Mouse (Mus musculus) lung, postnatal 0 days (tissue): ENCODE measurements around the gene Ddx6. TPM values are rescaled to one million over a fixed set of nuclear protein-coding genes. Genes with fewer than 3 reads are reported as not detected.
"Not testable (repeated sequence)": the region's sequence is repeated elsewhere in the genome, so short reads cannot be mapped to it uniquely, and the experiment has no call there.

Experiments used
- ATAC-seq: fragments of 200-750 bp; cut with Nextera tagmentation; 2 replicates; pipeline ENCODE4 v1.8.0; 2017; ENCODE audit warnings: moderate library complexity
- DNase-seq: peaks from one replicate; pipeline ENCODE4 v3.0.0-alpha.2; 2016; ENCODE audit warnings: low spot score
- H3K27ac ChIP-seq: fragments of 300-500 bp; sonication (generic); 2 replicates; pipeline ENCODE4 v1.5.1; 2014; ENCODE audit warnings: antibody characterized with exemption, mild to moderate bottlenecking, low read length, mixed read lengths
- H3K27me3 ChIP-seq: fragments of 300-500 bp; sonication (generic); replicated peaks from 2 replicates; pipeline ENCODE4 v1.6.1; 2014; ENCODE audit warnings: low read length, mixed read lengths; ENCODE audit not compliant: insufficient read depth
- H3K36me3 ChIP-seq: fragments of 300-500 bp; sonication (generic); 2 replicates; pipeline ENCODE4 v1.6.1; 2014; ENCODE audit warnings: low read length, mixed read lengths; ENCODE audit not compliant: insufficient read depth
- H3K4me1 ChIP-seq: fragments of 300-500 bp; sonication (generic); 2 replicates; pipeline ENCODE4 v1.6.1; 2014; ENCODE audit warnings: antibody characterized with exemption, low read depth, low read length, mixed read lengths; ENCODE audit not compliant: insufficient read depth
- H3K4me2 ChIP-seq: fragments of 300-500 bp; sonication (generic); replicated peaks from 2 replicates; pipeline ENCODE4 v1.6.1; 2014; ENCODE audit warnings: low read depth, mild to moderate bottlenecking, low read length, moderate library complexity, mixed read lengths
- H3K4me3 ChIP-seq: fragments of 300-500 bp; sonication (generic); 2 replicates; pipeline ENCODE4 v1.5.1; 2014; ENCODE audit warnings: low read depth, low read length
- H3K9ac ChIP-seq: fragments of 300-500 bp; sonication (generic); replicated peaks from 2 replicates; pipeline ENCODE4 v1.6.1; 2014; ENCODE audit warnings: low read depth, mild to moderate bottlenecking
- H3K9me3 ChIP-seq: fragments of 300-500 bp; sonication (generic); 2 replicates; pipeline ENCODE4 v1.6.1; 2016; ENCODE audit warnings: low read length, mixed read lengths
- CTCF ChIP-seq: IDR thresholded peaks from 2 replicates; pipeline ENCODE4 v1.5.1; 2016; ENCODE audit warnings: antibody characterized with exemption, mild to moderate bottlenecking
- EP300 ChIP-seq: IDR thresholded peaks from 2 replicates; pipeline ENCODE4 v1.6.1; 2016; ENCODE audit warnings: antibody characterized with exemption, mild to moderate bottlenecking, control low read depth
- WGBS: fragments of 180-500 bp; shearing (Covaris S2); extraction: QIAGEN DNeasy Blood & Tissue Kit; methylation state at CpG from one replicate; pipeline ENCODE4 v1.1.7; 2014; 5-methylcytosine and 5-hydroxymethylcytosine counted together
- polyA plus RNA-seq: library from polyadenylated mRNA; unstranded; fragments of >200 nt; fragmentation: Nextera tagmentation; extraction: Ambion mirVana; gene quantifications from 2 replicates; pipeline ENCODE4 v1.2.1, GENCODE M21; 2015

The Ddx6 gene
- polyA plus RNA-seq, 1 experiment from 2014 or later: 13.9 TPM

DNA sequence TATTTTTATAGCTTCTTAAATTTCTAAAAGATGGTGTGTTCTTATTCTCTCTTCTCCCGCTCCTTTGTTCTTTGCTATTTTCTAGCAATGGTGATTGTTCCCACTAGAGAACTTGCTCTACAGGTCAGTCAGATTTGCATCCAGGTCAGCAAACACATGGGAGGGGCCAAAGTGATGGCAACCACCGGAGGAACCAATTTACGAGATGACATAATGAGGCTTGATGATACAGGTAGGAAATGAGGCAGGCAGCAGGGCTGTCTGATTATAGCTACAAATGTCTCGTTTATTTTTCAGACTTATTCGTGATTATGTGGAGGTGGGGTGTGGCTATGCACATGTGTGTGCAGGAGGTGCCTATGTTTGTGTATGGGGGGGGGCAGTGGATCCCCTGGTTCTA is 19.7 kb downstream of the Ddx6 start:
- TF ChIP-seq EP300 (no peak), CTCF (no peak)
- no peak overlapping the region for H3K27ac ChIP-seq
- no peaks in the 10 kb centered on the region for H3K27me3 ChIP-seq
- H3K9ac ChIP-seq: no peak overlapping the region
- no peak for ATAC-seq
- no peaks in the 10 kb centered on the region for H3K4me1 ChIP-seq
- no peaks in the 10 kb centered on the region for H3K9me3 ChIP-seq
- 61% methylated on average over 5 of the region's 5 CpGs for WGBS
- DNase-seq: no peak
- no peak overlapping the region for H3K4me3 ChIP-seq
- no peak overlapping the region for H3K4me2 ChIP-seq
- H3K36me3 ChIP-seq: peaks cover 18% of the 10 kb centered on the region; the same call in 1 of the 2 replicates

DNA sequence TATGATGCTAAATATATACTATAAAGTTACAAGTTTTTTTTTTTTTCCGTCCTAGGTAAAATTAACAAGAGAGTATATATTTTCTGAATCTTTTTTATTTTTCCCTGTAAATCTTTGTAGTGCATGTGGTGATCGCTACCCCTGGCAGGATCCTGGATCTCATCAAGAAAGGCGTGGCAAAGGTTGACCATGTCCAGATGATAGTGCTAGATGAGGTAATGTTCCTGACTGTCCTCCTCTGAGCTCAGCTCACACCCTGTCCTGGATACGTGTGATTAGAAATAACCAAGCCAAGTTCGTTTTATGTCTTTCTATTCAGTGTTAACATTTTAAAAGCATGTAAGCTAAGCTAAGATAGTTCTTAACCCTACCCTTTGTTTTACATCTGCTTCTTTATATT is 21.6 kb downstream of the Ddx6 start:
- no peak for ATAC-seq
- Histone ChIP-seq H3K27me3 (no peaks in the 10 kb centered on the region), H3K9ac (no peak overlapping the region), H3K27ac (no peak overlapping the region), H3K4me2 (no peak overlapping the region), H3K36me3 (peaks cover 31% of the 10 kb centered on the region; the same call in 1 of the 2 replicates), H3K4me3 (no peak overlapping the region), H3K4me1 (no peaks in the 10 kb centered on the region), H3K9me3 (no peaks in the 10 kb centered on the region)
- 88% methylated on average over 5 of the region's 5 CpGs for WGBS
- TF ChIP-seq CTCF: no peak
- no peak for TF ChIP-seq EP300
- no peak for DNase-seq

DNA sequence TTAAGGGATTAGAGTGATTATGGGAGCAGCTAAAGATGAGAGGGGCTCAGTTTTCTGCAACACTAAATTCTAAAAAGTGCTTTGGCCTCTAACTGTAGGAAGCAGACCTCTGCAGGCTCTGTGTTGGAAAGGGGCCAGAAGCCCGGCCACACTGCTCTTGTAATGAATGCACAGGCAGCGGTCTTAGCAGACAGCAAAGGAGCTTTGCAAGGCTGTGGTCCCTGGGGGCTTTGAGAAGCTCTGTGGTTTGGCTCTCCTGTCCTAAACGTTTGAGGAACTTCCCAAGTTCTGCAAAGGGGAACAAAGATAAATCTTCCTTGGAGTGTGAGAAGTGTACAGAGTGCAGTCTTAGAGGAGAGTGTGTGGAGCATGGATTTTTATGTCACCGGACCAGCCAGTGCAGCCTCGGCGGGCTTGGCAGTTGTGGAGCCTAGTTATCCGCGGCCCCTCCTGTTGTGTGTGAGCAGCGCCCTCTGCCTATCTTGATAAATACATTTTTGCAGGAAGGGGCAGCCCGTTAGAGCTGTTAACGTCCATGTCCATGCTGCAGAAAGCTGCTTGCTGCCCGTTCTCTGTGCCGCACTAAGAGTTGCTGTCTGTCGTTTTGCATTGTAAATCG is 33.0 kb downstream of the Ddx6 start:
- Histone ChIP-seq H3K27ac (no peak overlapping the region), H3K9ac (no peak overlapping the region), H3K9me3 (no peaks in the 10 kb centered on the region), H3K4me1 (no peaks in the 10 kb centered on the region), H3K4me3 (no peak overlapping the region), H3K36me3 (peaks cover 37% of the 10 kb centered on the region), H3K27me3 (no peaks in the 10 kb centered on the region), H3K4me2 (no peak overlapping the region)
- ATAC-seq: no peak
- no peak for TF ChIP-seq EP300
- TF ChIP-seq CTCF: peak; percentile 23
- DNase-seq: no peak
- 74% methylated on average over 15 of the region's 15 CpGs for WGBS

DNA sequence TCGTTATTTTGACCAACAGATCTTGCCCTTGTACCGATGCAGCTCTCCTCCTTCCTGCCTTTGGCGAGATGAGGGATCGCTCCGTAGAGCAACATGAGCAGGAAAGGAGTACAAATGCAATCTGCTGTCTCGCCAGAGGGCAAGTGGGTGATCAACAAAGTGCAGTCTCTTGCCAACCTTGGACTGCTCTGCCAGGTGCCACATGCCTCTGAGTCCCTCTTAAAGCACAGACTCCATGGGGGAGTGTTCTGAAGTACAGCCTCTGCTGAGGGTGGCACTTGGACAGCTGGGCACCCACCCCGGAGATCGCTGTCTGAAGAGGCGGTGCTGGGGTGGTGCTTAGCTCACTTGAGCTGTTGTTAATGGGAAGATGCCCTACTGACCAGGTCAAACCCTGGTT is 34.0 kb downstream of the Ddx6 start:
- H3K4me1 ChIP-seq, H3K27ac ChIP-seq, H3K4me2 ChIP-seq, ATAC-seq, DNase-seq, H3K4me3 ChIP-seq, H3K9me3 ChIP-seq, H3K27me3 ChIP-seq, H3K9ac ChIP-seq: not testable (repeated sequence)
- H3K36me3 ChIP-seq: peaks cover 28% of the 10 kb centered on the region
- WGBS: 85% methylated on average over 9 of the region's 9 CpGs

DNA sequence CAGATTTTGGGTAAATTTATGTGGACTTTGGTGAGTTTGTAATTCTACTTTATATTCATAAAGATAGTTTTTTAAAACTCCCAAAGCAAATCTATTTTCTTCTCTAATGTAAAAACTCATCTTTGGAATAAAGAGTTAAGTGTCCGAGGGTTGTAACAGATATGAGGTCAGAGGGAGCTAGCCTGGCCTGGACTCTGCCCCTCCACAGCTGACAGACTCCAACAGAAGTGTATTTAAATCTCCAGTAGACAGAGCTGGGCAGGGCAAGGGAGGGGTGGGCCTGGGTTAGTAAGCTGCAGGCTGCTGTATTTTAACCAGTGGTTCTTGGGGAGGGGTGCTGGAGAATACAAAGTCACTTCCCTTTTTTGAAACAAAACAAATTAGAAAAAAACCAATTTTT is 35.3 kb downstream of the Ddx6 start:
- H3K4me3 ChIP-seq, H3K27me3 ChIP-seq, H3K27ac ChIP-seq, H3K9me3 ChIP-seq, H3K4me1 ChIP-seq, H3K9ac ChIP-seq, ATAC-seq, H3K4me2 ChIP-seq, DNase-seq: not testable (repeated sequence)
- WGBS: 73% methylated on average over 1 of the region's 1 CpGs
- peaks cover 16% of the 10 kb centered on the region; the same call in 1 of the 2 replicates for H3K36me3 ChIP-seq

DNA sequence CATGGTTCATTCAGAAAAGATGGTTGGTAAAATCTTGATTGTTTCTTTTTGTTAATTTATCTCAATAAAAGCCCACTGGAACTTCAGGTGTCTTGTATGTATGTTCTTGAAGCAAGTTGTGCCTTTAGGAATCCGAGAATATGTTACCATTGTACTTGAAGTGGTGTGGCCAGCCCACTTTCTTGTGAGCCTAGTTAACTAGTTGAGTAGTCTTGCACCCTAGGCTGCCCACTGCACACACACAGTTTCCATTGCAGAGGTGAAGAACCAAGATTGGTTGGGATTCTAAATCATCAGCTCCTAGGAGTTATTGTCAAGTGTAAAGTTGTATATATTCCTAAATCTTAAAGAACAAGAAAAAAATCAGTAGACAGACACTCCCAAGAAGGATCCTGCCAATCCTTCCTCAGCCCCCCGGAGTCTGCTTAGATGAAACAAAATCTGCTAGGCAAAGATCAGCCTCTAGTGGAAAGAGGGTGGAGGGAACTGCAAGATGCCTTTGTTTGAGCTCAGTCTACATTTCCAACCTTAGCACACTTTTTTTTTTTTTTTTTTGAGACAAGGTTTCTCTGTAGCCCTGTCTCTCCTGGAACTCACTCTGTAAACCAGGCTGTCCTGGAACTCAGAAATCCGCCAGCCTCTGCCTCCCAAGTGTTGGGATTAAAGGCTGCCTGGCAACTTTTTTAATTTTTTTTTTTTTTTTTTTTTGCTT is 36.1 kb downstream of the Ddx6 start:
- H3K4me3 ChIP-seq: no peak overlapping the region
- DNase-seq: no peak
- no peak for TF ChIP-seq CTCF
- no peak for TF ChIP-seq EP300
- no peaks in the 10 kb centered on the region for H3K4me1 ChIP-seq
- no peak overlapping the region for H3K9ac ChIP-seq
- H3K9me3 ChIP-seq: no peaks in the 10 kb centered on the region
- no peak overlapping the region for H3K27ac ChIP-seq
- no peaks in the 10 kb centered on the region for H3K27me3 ChIP-seq
- no peak for ATAC-seq
- 77% methylated on average over 3 of the region's 3 CpGs for WGBS
- H3K36me3 ChIP-seq: peaks cover 10% of the 10 kb centered on the region; the same call in 1 of the 2 replicates
- H3K4me2 ChIP-seq: no peak overlapping the region
